Mouse (Mus musculus): Measurements from ENCODE around the gene Col5a3. TPM values are rescaled to one million over a fixed set of nuclear protein-coding genes. Genes with fewer than 3 reads are reported as not detected.

The Col5a3 gene
- polyA plus RNA-seq (2015; fragmentation: Nextera tagmentation; extraction: Ambion mirVana): 1.1 and 1.2 TPM in 2 replicates

GRCm38 (mm10) chr9:20814521-20815272 is at the start of gene Col5a3:
Col5a3 (minus strand) TSS chr9:20815067.
- WGBS: 4% methylated on average over 28 of the region's 29 CpGs
- peaks cover 4% of the 10 kb centered on the region for H3K4me1 ChIP-seq (ENCODE audit: control insufficient read depth, insufficient read depth, low read depth, low read length)
- peak within 1 kb of the TSS; percentile 14; the same call in 1 of the 2 replicates for H3K4me3 ChIP-seq (ENCODE audit: low read length)
- H3K27ac ChIP-seq (ENCODE audit: low read depth, low read length): no peak within 1 kb of the TSS
- H3K9ac ChIP-seq (ENCODE audit: low read depth, low read length): peak within 1 kb of the TSS; percentile 20; the same call in 1 of the 2 replicates
- H3K27me3 ChIP-seq (replicated peaks; ENCODE audit: control insufficient read depth, insufficient read depth, low read length): no peaks in the 10 kb centered on the region; the same call in 1 of the 2 replicates
- peak within 1 kb of the TSS; percentile 49 for H3K4me2 ChIP-seq (ENCODE audit: low read length)
- no peaks in the 10 kb centered on the region for H3K36me3 ChIP-seq (ENCODE audit: control insufficient read depth, insufficient read depth, low read length)
- 0 out of 2 replicates have a peak, but pooled peaks have one; percentile 11 for ATAC-seq
- H3K9me3 ChIP-seq (ENCODE audit: control insufficient read depth, low read length): no peaks in the 10 kb centered on the region

GRCm38 (mm10) chr9:20862225-20862624 is 47.4 kb upstream of the Col5a3 start:
- Histone ChIP-seq H3K9me3 (ENCODE audit: control insufficient read depth, low read length) (no peaks in the 10 kb centered on the region), H3K4me3 (ENCODE audit: low read length) (no peak overlapping the region), H3K27ac (ENCODE audit: low read depth, low read length) (no peak overlapping the region), H3K27me3 (replicated peaks; ENCODE audit: control insufficient read depth, insufficient read depth, low read length) (no peaks in the 10 kb centered on the region), H3K4me1 (ENCODE audit: control insufficient read depth, insufficient read depth, low read depth, low read length) (no peaks in the 10 kb centered on the region), H3K36me3 (ENCODE audit: control insufficient read depth, insufficient read depth, low read length) (no peaks in the 10 kb centered on the region), H3K9ac (ENCODE audit: low read depth, low read length) (no peak overlapping the region), H3K4me2 (ENCODE audit: low read length) (no peak overlapping the region)
- WGBS: 47% methylated on average over 4 of the region's 4 CpGs
- ATAC-seq: no peak

GRCm38 (mm10) chr9:20861821-20862220 is 47.0 kb upstream of the Col5a3 start:
- WGBS: 9% methylated on average over 4 of the region's 4 CpGs

GRCm38 (mm10) chr9:20859926-20860325 is 45.1 kb upstream of the Col5a3 start:
- H3K4me3 ChIP-seq (ENCODE audit: low read length): no peak overlapping the region
- whole genome bisulfite sequencing: 52% methylated on average over 6 of the region's 6 CpGs

More at GRCm38 (mm10) chr9:20861821-20862220, 47.0 kb upstream of the Col5a3 start:
- H3K27me3 ChIP-seq (replicated peaks; ENCODE audit: control insufficient read depth, insufficient read depth, low read length): no peaks in the 10 kb centered on the region
- no peak overlapping the region for H3K4me3 ChIP-seq (ENCODE audit: low read length)
- no peaks in the 10 kb centered on the region for H3K4me1 ChIP-seq (ENCODE audit: control insufficient read depth, insufficient read depth, low read depth, low read length)
- H3K9me3 ChIP-seq (ENCODE audit: control insufficient read depth, low read length): no peaks in the 10 kb centered on the region
- ATAC-seq: no peak
- H3K9ac ChIP-seq (ENCODE audit: low read depth, low read length): no peak overlapping the region
- H3K4me2 ChIP-seq (ENCODE audit: low read length): no peak overlapping the region
- H3K36me3 ChIP-seq (ENCODE audit: control insufficient read depth, insufficient read depth, low read length): no peaks in the 10 kb centered on the region
- H3K27ac ChIP-seq (ENCODE audit: low read depth, low read length): no peak overlapping the region

GRCm38 (mm10) chr9:20857131-20857530 is 42.3 kb upstream of the Col5a3 start:
- H3K27ac ChIP-seq (ENCODE audit: low read depth, low read length): no peak overlapping the region
- ATAC-seq: no peak
- H3K9ac ChIP-seq (ENCODE audit: low read depth, low read length): no peak overlapping the region
- WGBS: 8% methylated on average over 6 of the region's 6 CpGs
- no peak overlapping the region for H3K4me3 ChIP-seq (ENCODE audit: low read length)
- H3K27me3 ChIP-seq (replicated peaks; ENCODE audit: control insufficient read depth, insufficient read depth, low read length): no peaks in the 10 kb centered on the region
- no peaks in the 10 kb centered on the region for H3K36me3 ChIP-seq (ENCODE audit: control insufficient read depth, insufficient read depth, low read length)
- no peaks in the 10 kb centered on the region for H3K4me1 ChIP-seq (ENCODE audit: control insufficient read depth, insufficient read depth, low read depth, low read length)
- H3K4me2 ChIP-seq (ENCODE audit: low read length): no peak overlapping the region
- no peaks in the 10 kb centered on the region for H3K9me3 ChIP-seq (ENCODE audit: control insufficient read depth, low read length)

More at GRCm38 (mm10) chr9:20859926-20860325, 45.1 kb upstream of the Col5a3 start:
- Histone ChIP-seq H3K9me3 (ENCODE audit: control insufficient read depth, low read length) (no peaks in the 10 kb centered on the region), H3K27ac (ENCODE audit: low read depth, low read length) (no peak overlapping the region), H3K4me2 (ENCODE audit: low read length) (no peak overlapping the region), H3K4me1 (ENCODE audit: control insufficient read depth, insufficient read depth, low read depth, low read length) (no peaks in the 10 kb centered on the region), H3K27me3 (replicated peaks; ENCODE audit: control insufficient read depth, insufficient read depth, low read length) (no peaks in the 10 kb centered on the region), H3K9ac (ENCODE audit: low read depth, low read length) (no peak overlapping the region), H3K36me3 (ENCODE audit: control insufficient read depth, insufficient read depth, low read length) (no peaks in the 10 kb centered on the region)
- ATAC-seq: no peak

GRCm38 (mm10) chr9:20850179-20850578 is 35.3 kb upstream of the Col5a3 start:
- H3K9me3 ChIP-seq (ENCODE audit: control insufficient read depth, low read length): no peaks in the 10 kb centered on the region
- H3K4me3 ChIP-seq (ENCODE audit: low read length): no peak overlapping the region
- no peak overlapping the region for H3K27ac ChIP-seq (ENCODE audit: low read depth, low read length)
- 90% methylated on average over 2 of the region's 2 CpGs for WGBS
- no peaks in the 10 kb centered on the region for H3K36me3 ChIP-seq (ENCODE audit: control insufficient read depth, insufficient read depth, low read length)
- H3K27me3 ChIP-seq (replicated peaks; ENCODE audit: control insufficient read depth, insufficient read depth, low read length): no peaks in the 10 kb centered on the region
- H3K4me1 ChIP-seq (ENCODE audit: control insufficient read depth, insufficient read depth, low read depth, low read length): no peaks in the 10 kb centered on the region
- no peak overlapping the region for H3K9ac ChIP-seq (ENCODE audit: low read depth, low read length)
- H3K4me2 ChIP-seq (ENCODE audit: low read length): no peak overlapping the region
- ATAC-seq: no peak

GRCm38 (mm10) chr9:20842670-20843069 is 27.8 kb upstream of the Col5a3 start:
- H3K9ac ChIP-seq (ENCODE audit: low read depth, low read length): no peak overlapping the region
- H3K4me1 ChIP-seq (ENCODE audit: control insufficient read depth, insufficient read depth, low read depth, low read length): no peaks in the 10 kb centered on the region
- no peaks in the 10 kb centered on the region for H3K36me3 ChIP-seq (ENCODE audit: control insufficient read depth, insufficient read depth, low read length)
- H3K4me3 ChIP-seq (ENCODE audit: low read length): no peak overlapping the region
- no peak overlapping the region for H3K27ac ChIP-seq (ENCODE audit: low read depth, low read length)
- H3K27me3 ChIP-seq (replicated peaks; ENCODE audit: control insufficient read depth, insufficient read depth, low read length): no peaks in the 10 kb centered on the region
- WGBS: 13% methylated on average over 2 of the region's 2 CpGs
- ATAC-seq: 0 out of 2 replicates have a peak, but pooled peaks have one; percentile 27
- H3K4me2 ChIP-seq (ENCODE audit: low read length): no peak overlapping the region
- H3K9me3 ChIP-seq (ENCODE audit: control insufficient read depth, low read length): no peaks in the 10 kb centered on the region

GRCm38 (mm10) chr9:20842211-20842610 is 27.3 kb upstream of the Col5a3 start:
- H3K4me1 ChIP-seq (ENCODE audit: control insufficient read depth, insufficient read depth, low read depth, low read length): no peaks in the 10 kb centered on the region
- no peak overlapping the region for H3K4me2 ChIP-seq (ENCODE audit: low read length)
- H3K36me3 ChIP-seq (ENCODE audit: control insufficient read depth, insufficient read depth, low read length): no peaks in the 10 kb centered on the region
- ATAC-seq: no peak
- H3K27ac ChIP-seq (ENCODE audit: low read depth, low read length): no peak overlapping the region
- H3K4me3 ChIP-seq (ENCODE audit: low read length): no peak overlapping the region
- WGBS: 76% methylated on average over 4 of the region's 4 CpGs
- H3K9me3 ChIP-seq (ENCODE audit: control insufficient read depth, low read length): no peaks in the 10 kb centered on the region
- no peak overlapping the region for H3K9ac ChIP-seq (ENCODE audit: low read depth, low read length)
- H3K27me3 ChIP-seq (replicated peaks; ENCODE audit: control insufficient read depth, insufficient read depth, low read length): no peaks in the 10 kb centered on the region

- no peaks in the 10 kb centered on the region for H3K27me3 ChIP-seq (replicated peaks; ENCODE audit: control insufficient read depth, insufficient read depth, low read length)
- 48% methylated on average over 6 of the region's 6 CpGs for whole genome bisulfite sequencing
- H3K9ac ChIP-seq (ENCODE audit: low read depth, low read length): no peak overlapping the region
- no peaks in the 10 kb centered on the region for H3K9me3 ChIP-seq (ENCODE audit: control insufficient read depth, low read length)
- ATAC-seq: no peak
- H3K4me2 ChIP-seq (ENCODE audit: low read length): no peak overlapping the region
- no peak overlapping the region for H3K4me3 ChIP-seq (ENCODE audit: low read length)
- H3K36me3 ChIP-seq (ENCODE audit: control insufficient read depth, insufficient read depth, low read length): no peaks in the 10 kb centered on the region
- no peak overlapping the region for H3K27ac ChIP-seq (ENCODE audit: low read depth, low read length)
- H3K4me1 ChIP-seq (ENCODE audit: control insufficient read depth, insufficient read depth, low read depth, low read length): no peaks in the 10 kb centered on the region
Measured at GRCm38 (mm10) chr9:20838931-20839330, 24.1 kb upstream of the Col5a3 start.

Data from hindbrain, embryonic 16.5 days (tissue).